Mouse (Mus musculus) cerebellum, adult 11-12 months (tissue): ENCODE measurements at regions not wholly inside any gene's neighbourhood (a gene's known extent, or its start where the extent isn't known, plus 50 kb on each side); places are given as distances from the start of the nearest gene placed in this dataset.
"Not testable (repeated sequence)": the region's sequence is repeated elsewhere in the genome, so short reads cannot be mapped to it uniquely, and the experiment has no call there.

Source experiments
- DNase-seq: peaks from one replicate; pipeline ENCODE4 v3.0.0; 2022

- no peak for DNase-seq
Measured at GRCm38 (mm10) chr13:72184116-72184845, 220.8 kb upstream of the Irx1 start.

GRCm38 (mm10) chr13:72184846-72185118 is 221.3 kb upstream of the Irx1 start:
- DNase-seq: no peak

GRCm38 (mm10) chr13:72195881-72196280 is 232.4 kb upstream of the Irx1 start:
- DNase-seq: no peak

- no peak for DNase-seq
Measured at GRCm38 (mm10) chr13:72198341-72199105, 235.0 kb upstream of the Irx1 start.

- DNase-seq: no peak
Measured at GRCm38 (mm10) chr13:72209518-72209917, 246.0 kb upstream of the Irx1 start.

GRCm38 (mm10) chr13:72209946-72210456 is 246.5 kb upstream of the Irx1 start:
- DNase-seq: no peak

- no peak for DNase-seq
Measured at GRCm38 (mm10) chr13:72210474-72211309, 247.2 kb upstream of the Irx1 start.

- no peak for DNase-seq
Measured at GRCm38 (mm10) chr13:72211716-72212115, 248.2 kb upstream of the Irx1 start.

- no peak for DNase-seq
Measured at GRCm38 (mm10) chr13:72212747-72213146, 249.2 kb upstream of the Irx1 start.

- DNase-seq: no peak
Measured at GRCm38 (mm10) chr13:72219329-72219728, 255.8 kb upstream of the Irx1 start.

GRCm38 (mm10) chr13:72227102-72227501 is 263.6 kb upstream of the Irx1 start:
- DNase-seq: no peak

GRCm38 (mm10) chr13:72231032-72231591 is 267.6 kb upstream of the Irx1 start:
- no peak for DNase-seq

- no peak for DNase-seq
Measured at GRCm38 (mm10) chr13:72232080-72232479, 268.6 kb upstream of the Irx1 start.

- no peak for DNase-seq
Measured at GRCm38 (mm10) chr13:72241919-72242318, 278.4 kb upstream of the Irx1 start.

GRCm38 (mm10) chr13:72250419-72250818 is 286.9 kb upstream of the Irx1 start:
- no peak for DNase-seq

GRCm38 (mm10) chr13:72253242-72253641 is 289.7 kb upstream of the Irx1 start:
- DNase-seq: not testable (repeated sequence)

GRCm38 (mm10) chr13:72258794-72259193 is 295.3 kb upstream of the Irx1 start:
- no peak for DNase-seq

- DNase-seq: no peak
Measured at GRCm38 (mm10) chr13:72264416-72264815, 300.9 kb upstream of the Irx1 start.

- no peak for DNase-seq
Measured at GRCm38 (mm10) chr13:72265116-72265515, 301.6 kb upstream of the Irx1 start.

- no peak for DNase-seq
Measured at GRCm38 (mm10) chr13:72265650-72266049, 302.1 kb upstream of the Irx1 start.

GRCm38 (mm10) chr13:72266174-72266768 is 302.7 kb upstream of the Irx1 start:
- DNase-seq: no peak

GRCm38 (mm10) chr13:72280343-72280742 is 316.8 kb upstream of the Irx1 start:
- DNase-seq: no peak

GRCm38 (mm10) chr13:72280871-72281270 is 317.3 kb upstream of the Irx1 start:
- no peak for DNase-seq
